Mouse (Mus musculus) kidney, embryonic 16.5 days (tissue): ENCODE measurements around the gene Scrg1. TPM values are rescaled to one million over a fixed set of nuclear protein-coding genes. Genes with fewer than 3 reads are reported as not detected.

Experiments
- ATAC-seq: fragments of 200-750 bp; cut with Nextera tagmentation; 2 replicates; pipeline ENCODE4 v1.8.0; 2017; ENCODE audit warnings: moderate TSS enrichment; ENCODE audit not compliant: low FRiP score, low TSS enrichment
- H3K27ac ChIP-seq: fragments of 300-500 bp; sonication (generic); 2 replicates; pipeline ENCODE4 v1.5.1; 2014; ENCODE audit warnings: low read length
- H3K27me3 ChIP-seq: fragments of 300-500 bp; sonication (generic); 2 replicates; pipeline ENCODE4 v1.6.1; 2014; ENCODE audit warnings: low read length, control low read depth, mixed read lengths; ENCODE audit not compliant: insufficient read depth
- H3K36me3 ChIP-seq: fragments of 300-500 bp; sonication (generic); 2 replicates; pipeline ENCODE4 v1.6.1; 2014; ENCODE audit warnings: low read length, control low read depth, mixed read lengths; ENCODE audit not compliant: insufficient read depth
- H3K4me1 ChIP-seq: fragments of 300-500 bp; sonication (generic); 2 replicates; pipeline ENCODE4 v1.6.1; 2014; ENCODE audit warnings: low read length, control low read depth, mixed read lengths; ENCODE audit not compliant: insufficient read depth
- H3K4me2 ChIP-seq: fragments of 300-500 bp; sonication (generic); replicated peaks from 2 replicates; pipeline ENCODE4 v1.6.1; 2014; ENCODE audit warnings: low read depth, low read length
- H3K4me3 ChIP-seq: fragments of 300-500 bp; sonication (generic); 2 replicates; pipeline ENCODE4 v1.5.1; 2014; ENCODE audit warnings: mild to moderate bottlenecking, low read length
- H3K9ac ChIP-seq: fragments of 300-500 bp; sonication (generic); replicated peaks from 2 replicates; pipeline ENCODE4 v1.6.1; 2014; ENCODE audit warnings: low read length
- H3K9me3 ChIP-seq: fragments of 300-500 bp; sonication (generic); 2 replicates; pipeline ENCODE4 v1.6.1; 2016; ENCODE audit warnings: low read length, control low read depth
- WGBS: fragments of 180-500 bp; shearing (Covaris S2); extraction: QIAGEN DNeasy Blood & Tissue Kit; methylation state at CpG from one replicate; pipeline ENCODE4 v1.1.7; 2014; 5-methylcytosine and 5-hydroxymethylcytosine counted together
- polyA plus RNA-seq: library from polyadenylated mRNA; unstranded; fragments of >200 nt; fragmentation: Nextera tagmentation; extraction: Ambion mirVana; gene quantifications from 2 replicates; pipeline ENCODE4 v1.2.1, GENCODE M21; 2015

The Scrg1 gene
- polyA plus RNA-seq, 1 experiment from 2014 or later: not detected

DNA sequence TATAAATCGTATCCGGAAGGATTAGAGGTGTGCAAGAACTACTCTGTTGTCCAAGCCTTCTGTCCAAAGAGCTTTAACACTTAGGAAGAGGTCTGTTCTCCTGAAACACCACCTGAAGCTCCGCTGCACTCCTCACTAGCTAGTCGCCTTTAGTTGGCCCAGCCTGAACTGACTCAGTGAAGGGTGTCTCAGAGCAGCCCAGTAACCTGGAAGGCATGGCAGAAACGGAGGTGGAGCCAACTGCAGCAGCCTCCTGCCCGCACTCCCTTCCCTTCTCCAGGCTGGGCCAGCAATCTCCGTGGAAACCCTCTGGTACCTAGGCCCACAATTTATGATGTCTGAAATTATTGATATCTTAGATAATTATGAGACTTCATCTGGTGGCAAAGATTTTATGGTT, 5.0 kb upstream of the Scrg1 start:
- WGBS: 69% methylated on average over 7 of the region's 7 CpGs
- ATAC-seq: no peak
- Histone ChIP-seq H3K36me3 (no peaks in the 10 kb centered on the region), H3K9ac (no peak overlapping the region), H3K27me3 (no peaks in the 10 kb centered on the region), H3K4me1 (no peaks in the 10 kb centered on the region), H3K4me3 (no peak overlapping the region), H3K9me3 (0 out of 2 replicates have a peak, but pooled peaks cover 2% of the 10 kb centered on the region), H3K27ac (no peak overlapping the region), H3K4me2 (no peak overlapping the region)

DNA sequence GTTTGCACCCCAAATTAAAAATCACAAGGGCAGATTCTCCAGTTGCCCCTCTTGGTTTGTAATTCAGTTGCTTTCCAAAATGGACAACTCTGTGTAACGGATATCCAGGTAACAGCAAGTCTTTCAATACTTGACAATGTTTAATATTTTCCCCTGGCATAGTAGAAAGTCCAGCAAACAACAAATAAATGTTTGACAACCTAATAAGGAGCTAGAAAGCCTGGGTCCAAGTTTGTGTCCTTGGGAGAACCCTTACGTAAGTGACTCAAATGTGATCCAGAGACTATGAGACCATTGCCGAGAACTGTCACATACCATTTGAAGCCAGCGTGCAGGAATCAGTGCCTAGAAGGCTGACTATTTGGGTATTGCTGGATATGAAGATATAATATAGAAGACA, 3.8 kb upstream of the Scrg1 start:
- 94% methylated on average over 4 of the region's 4 CpGs for WGBS
- Histone ChIP-seq H3K4me3 (no peak overlapping the region), H3K36me3 (no peaks in the 10 kb centered on the region), H3K9me3 (0 out of 2 replicates have a peak, but pooled peaks cover 2% of the 10 kb centered on the region), H3K27ac (no peak overlapping the region), H3K27me3 (no peaks in the 10 kb centered on the region), H3K9ac (no peak overlapping the region), H3K4me2 (no peak overlapping the region), H3K4me1 (no peaks in the 10 kb centered on the region)
- ATAC-seq: no peak

DNA sequence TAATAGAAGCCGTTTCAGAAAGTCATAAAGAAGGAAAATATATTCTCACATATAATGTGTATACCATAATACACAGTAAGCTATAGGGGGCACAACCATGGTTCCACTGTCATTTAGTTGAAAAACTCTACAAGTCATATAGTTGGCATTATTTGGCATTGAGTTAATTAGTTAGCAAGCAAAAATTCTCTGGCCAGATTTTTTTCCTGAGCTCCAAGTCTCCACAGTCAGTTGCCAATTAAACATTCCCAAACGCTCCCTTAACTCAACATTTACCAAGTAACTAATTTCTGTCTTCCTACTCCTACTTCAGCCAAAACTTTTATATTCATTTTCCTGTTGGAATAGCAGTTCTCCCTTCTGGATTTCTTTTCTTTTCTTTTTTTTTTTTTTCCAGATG, 2.4 kb upstream of the Scrg1 start:
- Histone ChIP-seq H3K9me3 (0 out of 2 replicates have a peak, but pooled peaks cover 2% of the 10 kb centered on the region), H3K27me3 (no peaks in the 10 kb centered on the region), H3K4me1 (no peaks in the 10 kb centered on the region), H3K36me3 (no peaks in the 10 kb centered on the region), H3K4me3 (no peak overlapping the region), H3K9ac (no peak overlapping the region), H3K27ac (no peak overlapping the region), H3K4me2 (no peak overlapping the region)
- ATAC-seq: no peak
- 95% methylated on average over 2 of the region's 2 CpGs for WGBS

DNA sequence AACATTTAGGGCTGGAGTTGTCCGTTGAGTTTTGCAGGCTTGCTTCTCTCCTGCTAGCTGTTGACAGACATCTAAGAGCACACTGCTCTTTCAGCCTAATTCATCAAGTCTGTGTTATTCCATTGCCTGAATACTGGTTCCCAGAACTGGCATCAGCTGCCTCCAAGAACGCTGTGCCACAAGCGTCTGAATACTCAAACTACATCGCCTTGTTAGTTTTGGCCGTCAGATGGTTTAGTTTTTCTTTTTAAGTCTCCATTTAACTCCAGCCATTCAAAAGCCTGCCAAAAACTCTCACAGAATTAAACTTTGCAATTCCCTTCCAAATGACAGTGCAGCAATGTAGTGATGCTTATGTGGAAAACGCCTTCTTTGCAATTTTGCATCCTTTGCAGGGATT, 1.4 kb downstream of the Scrg1 start:
- Histone ChIP-seq H3K4me2 (no peak overlapping the region), H3K27ac (no peak overlapping the region), H3K9ac (no peak overlapping the region), H3K9me3 (0 out of 2 replicates have a peak, but pooled peaks cover 2% of the 10 kb centered on the region), H3K4me1 (no peaks in the 10 kb centered on the region), H3K27me3 (no peaks in the 10 kb centered on the region), H3K36me3 (no peaks in the 10 kb centered on the region), H3K4me3 (no peak overlapping the region)
- no peak for ATAC-seq
- WGBS: 92% methylated on average over 6 of the region's 6 CpGs

DNA sequence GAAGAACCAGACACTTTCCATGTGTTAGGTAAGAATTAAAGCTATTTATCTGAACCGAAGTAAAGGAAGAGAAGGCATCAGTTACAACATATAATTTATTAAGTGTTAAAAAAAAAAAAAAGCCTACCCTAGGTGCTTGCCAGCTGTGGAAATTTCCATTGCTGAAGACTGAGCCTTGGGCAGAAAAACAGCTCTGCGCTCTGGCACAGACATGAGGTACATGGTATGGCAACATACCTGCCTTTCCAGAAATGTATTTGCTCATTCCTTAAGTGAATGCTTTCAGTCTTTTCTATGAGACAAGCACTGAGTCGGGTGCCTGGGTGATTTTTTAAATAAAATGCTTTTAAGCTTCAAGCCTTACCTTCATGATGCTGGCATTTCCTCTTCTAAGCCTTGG, 2.2 kb downstream of the Scrg1 start:
- no peaks in the 10 kb centered on the region for H3K36me3 ChIP-seq
- no peak overlapping the region for H3K27ac ChIP-seq
- H3K9ac ChIP-seq: no peak overlapping the region
- H3K4me3 ChIP-seq: no peak overlapping the region
- no peak for ATAC-seq
- H3K9me3 ChIP-seq: 0 out of 2 replicates have a peak, but pooled peaks cover 2% of the 10 kb centered on the region
- H3K4me2 ChIP-seq: no peak overlapping the region
- 58% methylated on average over 3 of the region's 3 CpGs for whole genome bisulfite sequencing
- no peaks in the 10 kb centered on the region for H3K4me1 ChIP-seq
- H3K27me3 ChIP-seq: no peaks in the 10 kb centered on the region

DNA sequence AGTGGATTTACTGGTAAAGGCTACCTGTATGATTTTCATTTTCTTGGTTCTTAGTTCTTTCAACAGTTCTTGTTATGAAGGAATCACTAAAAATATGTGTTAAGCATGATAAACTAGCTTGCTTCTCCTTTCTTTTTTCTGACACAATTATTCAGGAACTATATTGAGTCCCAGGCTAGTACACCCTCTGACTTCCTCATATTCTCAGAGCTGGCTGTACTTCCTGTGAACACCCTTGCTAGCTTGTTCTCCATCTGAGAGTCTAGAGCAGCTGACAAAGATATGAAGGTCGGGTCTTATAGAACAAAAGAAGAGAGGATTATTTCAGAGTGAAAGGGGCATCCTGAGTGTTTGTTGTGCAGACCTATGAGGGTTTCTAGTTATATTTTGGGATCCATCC, 7.1 kb downstream of the Scrg1 start:
- ATAC-seq: no peak
- H3K36me3 ChIP-seq: no peaks in the 10 kb centered on the region
- WGBS: 50% methylated on average over 1 of the region's 1 CpGs
- no peak overlapping the region for H3K27ac ChIP-seq
- H3K4me3 ChIP-seq: no peak overlapping the region
- H3K4me1 ChIP-seq: no peaks in the 10 kb centered on the region
- H3K9me3 ChIP-seq: no peaks in the 10 kb centered on the region
- no peak overlapping the region for H3K4me2 ChIP-seq
- H3K9ac ChIP-seq: no peak overlapping the region
- no peaks in the 10 kb centered on the region for H3K27me3 ChIP-seq

DNA sequence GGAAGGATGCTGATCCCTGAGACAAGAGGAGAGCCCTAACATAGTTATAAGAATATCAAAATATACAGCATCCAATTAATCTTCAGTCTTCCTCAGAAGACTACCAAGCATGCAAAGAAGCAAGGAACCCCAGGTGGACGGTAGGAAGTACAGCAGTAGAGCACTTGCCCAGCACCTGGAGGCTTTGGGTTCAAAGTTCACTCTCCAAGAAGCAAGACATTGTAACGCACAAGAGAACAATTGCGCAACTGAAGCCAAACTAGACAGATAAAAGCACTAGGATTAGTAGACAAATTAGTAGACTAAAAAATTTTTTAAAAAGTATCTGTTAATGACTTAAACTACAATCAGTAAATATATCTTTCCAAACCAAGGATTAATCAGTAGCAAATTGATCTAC, 8.0 kb downstream of the Scrg1 start:
- no peak overlapping the region for H3K4me3 ChIP-seq
- H3K4me1 ChIP-seq: no peaks in the 10 kb centered on the region
- no peak for ATAC-seq
- H3K4me2 ChIP-seq: no peak overlapping the region
- H3K27ac ChIP-seq: no peak overlapping the region
- H3K36me3 ChIP-seq: no peaks in the 10 kb centered on the region
- H3K27me3 ChIP-seq: no peaks in the 10 kb centered on the region
- 91% methylated on average over 3 of the region's 3 CpGs for WGBS
- no peaks in the 10 kb centered on the region for H3K9me3 ChIP-seq
- H3K9ac ChIP-seq: no peak overlapping the region

DNA sequence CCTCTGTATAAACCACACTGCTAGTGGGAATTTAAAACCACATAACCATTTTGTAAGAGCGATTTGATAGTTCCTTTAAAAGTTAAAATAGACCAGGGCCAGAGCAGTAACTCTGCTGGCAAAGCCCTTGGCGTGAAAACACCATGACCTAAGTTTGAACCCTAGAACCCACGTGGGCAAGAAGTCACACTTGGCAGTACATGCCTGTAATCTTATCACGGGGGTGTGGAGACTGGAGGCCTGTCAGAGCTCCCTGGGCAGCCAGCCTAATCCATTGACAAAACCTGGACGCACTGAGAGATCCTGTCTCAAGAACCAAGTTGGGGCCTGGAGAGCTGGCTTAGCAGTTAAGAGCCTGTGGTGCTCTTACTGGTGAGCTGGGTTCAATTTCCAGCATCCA, 12.9 kb downstream of the Scrg1 start:
- H3K36me3 ChIP-seq: no peaks in the 10 kb centered on the region
- H3K27ac ChIP-seq: no peak overlapping the region
- H3K4me3 ChIP-seq: no peak overlapping the region
- 28% methylated on average over 5 of the region's 5 CpGs for WGBS
- no peak overlapping the region for H3K4me2 ChIP-seq
- no peaks in the 10 kb centered on the region for H3K4me1 ChIP-seq
- no peaks in the 10 kb centered on the region for H3K27me3 ChIP-seq
- H3K9ac ChIP-seq: no peak overlapping the region
- H3K9me3 ChIP-seq: no peaks in the 10 kb centered on the region
- peak; percentile 51; the same call in 1 of the 2 replicates for ATAC-seq

DNA sequence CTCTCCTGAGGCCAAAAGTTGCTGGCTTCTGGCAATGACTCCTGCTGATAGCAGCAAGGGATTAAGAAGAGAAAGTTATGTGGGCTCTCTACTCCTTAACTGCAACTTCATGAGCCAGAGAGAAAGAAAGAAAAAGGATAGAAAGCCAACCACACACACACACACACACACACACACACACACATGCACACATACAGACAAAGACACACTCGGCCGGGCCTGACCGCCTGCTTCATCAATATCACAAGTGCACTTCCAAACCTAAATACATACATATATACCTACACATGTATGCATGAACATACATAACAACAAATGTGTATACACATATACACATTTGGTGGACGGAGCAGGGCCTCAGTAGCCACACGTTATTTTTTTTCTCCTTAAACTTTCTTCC, 15.1 kb downstream of the Scrg1 start:
- no peak overlapping the region for H3K27ac ChIP-seq
- H3K4me1 ChIP-seq: no peaks in the 10 kb centered on the region
- H3K36me3 ChIP-seq: no peaks in the 10 kb centered on the region
- H3K9ac ChIP-seq: no peak overlapping the region
- no peaks in the 10 kb centered on the region for H3K27me3 ChIP-seq
- no peak for ATAC-seq
- no peaks in the 10 kb centered on the region for H3K9me3 ChIP-seq
- 96% methylated on average over 5 of the region's 5 CpGs for WGBS
- no peak overlapping the region for H3K4me2 ChIP-seq
- no peak overlapping the region for H3K4me3 ChIP-seq

DNA sequence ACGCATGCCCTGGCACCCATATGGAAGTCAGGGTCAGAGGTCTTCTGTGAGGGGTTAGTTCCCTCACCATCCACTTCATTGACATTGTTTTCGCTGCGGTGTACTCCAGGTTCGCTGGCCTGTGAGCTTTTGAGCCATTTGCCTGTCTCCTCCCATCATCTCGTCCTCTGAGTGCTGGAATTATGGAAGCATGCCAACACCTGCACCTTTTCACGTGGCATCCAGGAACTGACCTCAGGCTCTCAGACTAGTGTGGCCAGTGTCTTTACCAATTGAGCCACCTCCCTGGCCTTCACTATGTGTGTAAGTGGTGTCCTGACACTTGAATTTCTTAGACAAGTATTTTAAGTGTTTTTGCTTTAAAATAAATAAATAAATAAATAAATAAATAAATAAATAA, 18.0 kb downstream of the Scrg1 start:
- no peak overlapping the region for H3K4me3 ChIP-seq
- no peaks in the 10 kb centered on the region for H3K36me3 ChIP-seq
- no peaks in the 10 kb centered on the region for H3K9me3 ChIP-seq
- no peaks in the 10 kb centered on the region for H3K27me3 ChIP-seq
- H3K9ac ChIP-seq: no peak overlapping the region
- no peaks in the 10 kb centered on the region for H3K4me1 ChIP-seq
- no peak overlapping the region for H3K27ac ChIP-seq
- WGBS: 69% methylated on average over 6 of the region's 6 CpGs
- H3K4me2 ChIP-seq: no peak overlapping the region
- no peak for ATAC-seq

DNA sequence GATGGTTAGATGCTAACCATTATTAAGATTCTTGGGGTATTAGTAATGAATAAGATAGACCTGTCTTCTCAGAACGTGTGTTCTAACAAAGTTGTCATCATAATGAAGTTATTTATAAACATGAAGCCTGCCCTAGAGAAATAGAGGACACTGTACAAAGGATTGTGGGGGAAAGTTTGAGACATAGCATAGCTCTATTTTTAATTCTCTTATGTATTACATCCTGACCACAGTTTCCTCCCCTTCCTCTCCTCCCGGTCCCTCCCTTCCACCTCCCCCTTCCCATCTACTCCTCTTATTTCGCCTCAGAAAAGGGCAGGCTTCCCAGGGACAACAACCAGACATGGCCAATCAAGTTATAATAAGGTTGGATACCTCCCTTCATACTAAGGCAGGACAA, 22.7 kb downstream of the Scrg1 start:
- Histone ChIP-seq H3K9me3 (no peaks in the 10 kb centered on the region), H3K4me1 (no peaks in the 10 kb centered on the region), H3K27ac (no peak overlapping the region), H3K9ac (no peak overlapping the region), H3K4me3 (no peak overlapping the region), H3K4me2 (no peak overlapping the region), H3K36me3 (peaks cover 15% of the 10 kb centered on the region), H3K27me3 (no peaks in the 10 kb centered on the region)
- ATAC-seq: no peak
- WGBS: 47% methylated on average over 3 of the region's 3 CpGs
